Mouse (Mus musculus) cerebellum, adult 2 months (tissue): ENCODE results near the gene Cttnbp2nl. TPM values are rescaled to one million over a fixed set of nuclear protein-coding genes. Genes with fewer than 3 reads are reported as not detected.
A peak's percentile ranks its signal among the peaks of the same experiment; 100 is the strongest.

ENCODE experiments used
- DNase-seq, 2 experiments: peaks; one replicate each; pipeline ENCODE4 v3.0.0; 2021
- H3K27ac ChIP-seq: fragments of 200-500 bp; 2 replicates; pipeline ENCODE4 v1.5.1; 2012; ENCODE audit warnings: low read length, control low read depth, inconsistent platforms; ENCODE audit not compliant: insufficient read depth
- H3K27me3 ChIP-seq: fragments of 200-500 bp; 2 replicates; pipeline ENCODE4 v1.6.1; 2012; ENCODE audit warnings: inconsistent platforms, mild to moderate bottlenecking, low read length, moderate library complexity; ENCODE audit not compliant: control insufficient read depth, insufficient read depth
- H3K4me1 ChIP-seq: fragments of 200-500 bp; 2 replicates; pipeline ENCODE4 v1.6.1; 2011; ENCODE audit warnings: low read length; ENCODE audit not compliant: control insufficient read depth, insufficient read depth
- H3K4me3 ChIP-seq: fragments of 200-500 bp; replicated peaks from 2 replicates; pipeline ENCODE3; 2011; ENCODE audit warnings: mild to moderate bottlenecking, low read depth, low read length, control low read depth; ENCODE audit not compliant: insufficient read depth
- CTCF ChIP-seq: fragments of 200-500 bp; IDR thresholded peaks from 2 replicates; pipeline ENCODE4 v1.5.1; 2011; ENCODE audit warnings: low read depth, mild to moderate bottlenecking, control low read depth, low read length, moderate library complexity, borderline replicate concordance; ENCODE audit not compliant: insufficient read depth
- POLR2A ChIP-seq: fragments of 200-500 bp; IDR thresholded peaks from 2 replicates; pipeline ENCODE4 v1.6.1; 2011; ENCODE audit warnings: low read length, control low read depth, borderline replicate concordance; ENCODE audit not compliant: insufficient read depth
- WGBS: fragments of 180-500 bp; shearing (Covaris S2); methylation state at CpG from one replicate; pipeline ENCODE4 v1.1.7; 2018; 5-methylcytosine and 5-hydroxymethylcytosine counted together
- polyA plus RNA-seq: library from polyadenylated mRNA; depleted of rRNA; stranded (reverse); fragments of >200 nt; gene quantifications from 2 replicates; pipeline ENCODE4 v1.2.3, GENCODE M21; 2012

Gene Cttnbp2nl
- polyA plus RNA-seq, 1 experiment: 7.4 TPM

DNA sequence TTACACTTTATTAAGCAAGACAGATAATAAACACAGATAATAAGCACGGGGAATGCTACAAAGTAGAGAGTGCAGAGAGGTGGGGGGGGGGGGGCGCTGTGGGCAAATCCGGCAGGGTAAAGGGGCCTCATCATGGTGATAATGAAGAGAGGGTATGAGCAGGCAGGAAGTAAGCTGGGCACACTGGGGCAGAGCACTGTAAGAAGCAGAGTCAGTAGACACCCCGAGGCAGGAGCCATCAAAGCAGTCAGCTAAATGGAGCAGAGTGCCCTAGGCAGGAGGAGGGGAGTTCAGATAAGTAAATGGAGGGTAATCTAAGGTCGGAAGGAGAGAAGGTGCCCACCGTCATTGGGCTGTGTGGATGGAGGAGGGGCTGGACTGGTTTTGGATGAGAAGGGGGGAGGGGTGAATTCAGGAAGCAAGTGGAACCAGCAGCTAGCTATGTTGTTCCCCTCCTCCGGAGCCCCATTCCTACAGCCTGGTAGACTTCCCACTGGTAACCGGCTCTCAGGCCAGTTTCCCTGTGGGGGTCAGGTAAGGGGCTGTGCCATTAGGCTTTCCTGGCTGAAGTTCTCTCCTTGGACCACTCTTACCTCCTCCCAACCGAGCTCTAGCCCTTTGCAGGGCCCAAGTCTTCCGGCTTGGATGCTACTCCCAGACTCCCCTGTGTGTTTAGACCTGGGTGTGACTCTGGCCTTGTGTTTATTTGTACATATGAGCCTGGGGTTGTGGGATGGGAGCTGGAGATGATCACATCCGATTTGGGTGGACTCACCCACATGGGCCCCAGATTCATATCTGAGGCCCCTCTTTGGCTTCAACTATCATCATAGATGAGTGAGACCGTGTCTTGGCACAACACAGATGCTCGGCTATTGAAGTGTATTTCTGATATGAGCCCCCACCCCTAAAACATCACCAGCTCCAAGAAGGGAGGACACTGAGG is 89.3 kb downstream of the Cttnbp2nl start:
- H3K27ac ChIP-seq: no peak overlapping the region
- H3K4me3 ChIP-seq: no peak overlapping the region
- H3K27me3 ChIP-seq: peaks cover 7% of the 10 kb centered on the region; the same call in 1 of the 2 replicates
- H3K4me1 ChIP-seq: peaks cover 5% of the 10 kb centered on the region; the same call in 1 of the 2 replicates
- 36% methylated on average over 13 of the region's 13 CpGs for WGBS
- TF ChIP-seq CTCF: no peak
- DNase-seq: no peak

- TF ChIP-seq CTCF (no peak), POLR2A (no peak)
- H3K27ac ChIP-seq: no peak overlapping the region
- no peak overlapping the region for H3K4me3 ChIP-seq
- peaks cover 7% of the 10 kb centered on the region; the same call in 1 of the 2 replicates for H3K27me3 ChIP-seq
- WGBS: 12% methylated on average over 5 of the region's 5 CpGs
- peaks cover 5% of the 10 kb centered on the region; the same call in 1 of the 2 replicates for H3K4me1 ChIP-seq
- no peak for DNase-seq
These were observed 90.1 kb downstream of the Cttnbp2nl start for GRCm38 (mm10) chr3:104962866-104963265.

GRCm38 (mm10) chr3:104962141-104962611 is 90.8 kb downstream of the Cttnbp2nl start:
- peak overlapping the region; percentile 8 for H3K4me3 ChIP-seq
- TF ChIP-seq POLR2A (no peak), CTCF (no peak)
- DNase-seq: no peak
- peaks cover 7% of the 10 kb centered on the region; the same call in 1 of the 2 replicates for H3K27me3 ChIP-seq
- no peak overlapping the region for H3K27ac ChIP-seq
- WGBS: 2% methylated on average over 31 of the region's 31 CpGs
- H3K4me1 ChIP-seq: peaks cover 5% of the 10 kb centered on the region; the same call in 1 of the 2 replicates

GRCm38 (mm10) chr3:104961066-104962059 is 91.6 kb downstream of the Cttnbp2nl start, which contains the start of gene Wnt2b:
TSS of gene Wnt2b (minus strand) at chr3:104961921.
- peaks cover 5% of the 10 kb centered on the region; the same call in 1 of the 2 replicates for H3K4me1 ChIP-seq
- H3K27me3 ChIP-seq: peaks cover 7% of the 10 kb centered on the region; the same call in 1 of the 2 replicates
- H3K4me3 ChIP-seq: peak within 1 kb of the TSS; percentile 8
- WGBS: 2% methylated on average over 62 of the region's 87 CpGs
- no peak within 1 kb of the TSS for H3K27ac ChIP-seq
- no peak for TF ChIP-seq POLR2A
- no peak for TF ChIP-seq CTCF
- no peak for DNase-seq

GRCm38 (mm10) chr3:104960026-104961000 is 92.6 kb downstream of the Cttnbp2nl start:
- Histone ChIP-seq H3K27ac (no peak overlapping the region), H3K27me3 (peaks cover 7% of the 10 kb centered on the region; the same call in 1 of the 2 replicates), H3K4me1 (peaks cover 5% of the 10 kb centered on the region; the same call in 1 of the 2 replicates), H3K4me3 (no peak overlapping the region)
- DNase-seq: no peak
- 12% methylated on average over 19 of the region's 19 CpGs for whole genome bisulfite sequencing
- no peak for TF ChIP-seq POLR2A
- no peak for TF ChIP-seq CTCF

GRCm38 (mm10) chr3:104956131-104956581 is 96.8 kb downstream of the Cttnbp2nl start:
- Histone ChIP-seq H3K4me3 (no peak overlapping the region), H3K27ac (no peak overlapping the region), H3K27me3 (peaks cover 2% of the 10 kb centered on the region; the same call in 1 of the 2 replicates), H3K4me1 (no peaks in the 10 kb centered on the region)
- TF ChIP-seq POLR2A (no peak), CTCF (no peak)
- WGBS: 71% methylated on average over 6 of the region's 6 CpGs
- no peak for DNase-seq
